Mouse (Mus musculus) heart, postnatal 0 days (tissue): ENCODE data around the gene Gal.

Experiments
- CTCF ChIP-seq: IDR thresholded peaks from 2 replicates; pipeline ENCODE4 v1.5.1; 2016; ENCODE audit warnings: antibody characterized with exemption, control low read depth, low read depth
- EP300 ChIP-seq: IDR thresholded peaks from 2 replicates; pipeline ENCODE4 v1.6.1; 2016; ENCODE audit warnings: antibody characterized with exemption, low read depth

DNA sequence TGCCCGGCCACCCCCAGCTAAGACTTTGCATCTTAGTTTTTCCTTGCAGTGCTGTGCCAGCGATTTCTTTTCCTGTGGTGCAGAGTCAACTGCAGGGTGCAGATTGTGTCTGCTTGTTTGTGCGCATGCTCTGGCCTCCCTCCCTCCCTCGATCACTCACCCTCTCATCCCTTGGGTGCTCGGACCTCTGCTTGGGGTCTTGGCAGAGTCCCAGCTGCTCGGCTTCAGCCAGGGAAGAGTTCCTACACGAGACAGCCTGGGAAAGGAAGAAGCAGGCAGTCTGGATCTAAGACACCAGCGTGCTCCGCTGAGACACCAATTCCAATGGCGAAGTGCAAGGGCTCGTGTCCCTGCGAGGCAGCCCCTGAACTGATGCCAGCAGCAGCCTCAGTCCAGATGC lies 41.0 kb downstream of the Gal start:
- TF ChIP-seq EP300: no peak
- no peak for TF ChIP-seq CTCF
